Mouse (Mus musculus): Measurements from ENCODE around the gene Tmem121.

GRCm38 (mm10) chr12:113224687-113225091 is 39.0 kb downstream of the Tmem121 start:
- TF ChIP-seq CTCF (IDR thresholded peaks at IDR 0.05; ENCODE audit: borderline replicate concordance, extremely low read depth, insufficient read depth, insufficient read length): no peak
- TF ChIP-seq POLR2A (IDR thresholded peaks at IDR 0.05; ENCODE audit: borderline replicate concordance, extremely low read depth, insufficient read depth, insufficient read length, poor library complexity, severe bottlenecking): no peak
